ENCODE assay signal across 8 mouse cellular contexts in the genomic region with DNA sequence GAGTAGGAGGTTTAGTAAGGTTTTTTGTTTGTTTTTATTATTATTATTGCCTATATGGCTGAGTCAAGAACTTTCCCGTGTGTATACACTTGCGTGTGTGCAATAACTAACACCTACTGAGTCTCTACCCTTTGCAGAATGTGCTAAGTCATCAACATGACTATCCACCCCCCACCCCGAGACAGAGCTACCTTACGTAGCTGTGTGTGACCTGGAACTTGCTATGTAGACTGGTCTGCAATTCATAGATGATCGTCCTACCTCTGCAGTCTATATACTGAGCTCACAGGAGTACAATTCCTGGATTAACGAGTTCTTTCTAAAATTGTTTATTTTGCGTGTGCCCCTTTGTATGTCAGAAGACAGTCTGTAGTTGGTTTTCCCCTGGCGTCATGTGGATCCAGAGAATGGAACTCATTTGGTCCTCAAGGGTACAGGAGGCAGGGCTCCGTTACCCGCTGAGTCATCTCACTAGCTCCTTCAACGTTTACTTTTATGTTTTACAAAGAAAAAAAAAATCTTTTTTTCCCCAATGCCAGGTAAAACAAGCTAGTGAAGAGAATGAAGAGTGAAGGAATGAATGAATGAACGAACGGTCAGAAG. TPM values are rescaled to one million over a fixed set of nuclear protein-coding genes. Genes with fewer than 3 reads are reported as not detected.
DNase-seq lines count a peak whose midpoint lies in the region; ATAC-seq and TF ChIP-seq lines count a peak whose summit lies in the region.

A gene (plus strand): TSS at position 417 of the 603 bp plus-strand sequence.

- DNase-seq in lung, postnatal 25 days (ENCODE audit: low spot score) = no peak
- DNase-seq in adrenal gland, postnatal 36 days = no peak
- DNase-seq in gastrocnemius, adult 2 months = no peak
- DNase-seq in induced T-regulatory cell, adult 2 months (ENCODE audit: low read depth) = peak; percentile 76
- DNase-seq in cerebellum, postnatal 25 days = no peak
- DNase-seq in thymus, adult 18-20 months = no peak

- WGBS in lung, embryonic 16.5 days = 28% methylated on average over 13 of the region's 13 CpGs
- 29% methylated on average over 13 of the region's 13 CpGs for WGBS in macrophage (ENCODE audit: missing documents)

- intact Hi-C loops in gastrocnemius, adult 2 months (cut with DNase I) = no loop called here

- peak within 1 kb of the TSS; percentile 85 for H3K27ac ChIP-seq in lung, embryonic 16.5 days (ENCODE audit: low read length)
- H3K27ac ChIP-seq in gastrocnemius, adult 2 months = peak within 1 kb of the TSS; percentile 97
- H3K27ac ChIP-seq in macrophage = no peak within 1 kb of the TSS

- H3K4me2 ChIP-seq in lung, embryonic 16.5 days (ENCODE audit: low read depth, low read length) = peak within 1 kb of the TSS; percentile 91

- H3K36me3 ChIP-seq in lung, embryonic 16.5 days (ENCODE audit: control insufficient read depth, insufficient read depth, low read length) = no peaks in the 10 kb centered on the region
- H3K36me3 ChIP-seq in macrophage (ENCODE audit: inconsistent target) = no peaks in the 10 kb centered on the region

- ATAC-seq in lung, embryonic 16.5 days (ENCODE audit: low read depth) = no peak

- H3K9me3 ChIP-seq in lung, embryonic 16.5 days (ENCODE audit: control insufficient read depth, low read length) = no peaks in the 10 kb centered on the region

- peak within 1 kb of the TSS; percentile 71 for H3K4me3 ChIP-seq in lung, embryonic 16.5 days (ENCODE audit: low read length)
- H3K4me3 ChIP-seq in gastrocnemius, adult 2 months = peak within 1 kb of the TSS; percentile 89
- H3K4me3 ChIP-seq in macrophage (ENCODE audit: inconsistent target) = peak within 1 kb of the TSS; percentile 46

- peaks cover 39% of the 10 kb centered on the region for H3K79me2 ChIP-seq in macrophage (ENCODE audit: inconsistent target)

- no peak for TF ChIP-seq CTCF in gastrocnemius, adult 2 months (IDR thresholded peaks at IDR 0.05)

- peak within 1 kb of the TSS; percentile 83 for H3K9ac ChIP-seq in lung, embryonic 16.5 days (ENCODE audit: low read length)

- peaks cover 38% of the 10 kb centered on the region for H3K4me1 ChIP-seq in lung, embryonic 16.5 days (replicated peaks; ENCODE audit: control insufficient read depth, insufficient read depth, low read length)

- no peaks in the 10 kb centered on the region; the same call in 1 of the 2 replicates for H3K27me3 ChIP-seq in lung, embryonic 16.5 days (ENCODE audit: control insufficient read depth, insufficient read depth, low read depth, low read length)

RNA-seq across cellular contexts. Expression of the gene that starts here (rescaled TPM):
- polyA plus RNA-seq in lung, embryonic 16.5 days (2015; fragmentation: Nextera tagmentation; extraction: Ambion mirVana) = 120 and 122 TPM in 2 replicates
- total RNA-seq in adrenal gland, postnatal 36 days (2021) = 100 to 1,000 TPM; 100 to 113 TPM
- 10 to 100 TPM; 56.9 to 73.9 TPM for total RNA-seq in gastrocnemius, adult 2 months (2021)
- total RNA-seq in macrophage (2018; cell fraction: chromatin; rRNA removed) = 10 to 100 TPM; 29.8 to 73.1 (median 52.0) TPM
- 10 to 100 TPM; 16.8 to 30.5 (median 23.9) TPM for total RNA-seq in macrophage (2018; cell fraction: cytosol; rRNA removed)
- 100 to 1,000 TPM in 1 of 26 experiments, 10 to 100 TPM in 25; 18.2 to 104 (median 39.7) TPM for total RNA-seq in macrophage (2018; cell fraction: nucleus; rRNA removed)
- polyA plus RNA-seq in macrophage (2018) = 21.1 to 45.0 TPM (median 40.8 TPM) in 3 replicates
